Mouse (Mus musculus) heart, adult 2 months (tissue): ENCODE data around the gene Itgad. TPM values are rescaled to one million over a fixed set of nuclear protein-coding genes. Genes with fewer than 3 reads are reported as not detected.
A peak's percentile ranks its signal among the peaks of the same experiment; 100 is the strongest.

Experiments used
- DNase-seq, 2 experiments: peaks; one replicate each; pipeline ENCODE4 v3.0.0; 2021
- H3K27ac ChIP-seq: fragments of 200-600 bp; 2 replicates; pipeline ENCODE4 v1.8.1; 2022
- H3K27me3 ChIP-seq: fragments of 200-500 bp; 2 replicates; pipeline ENCODE4 v1.6.1; 2012; ENCODE audit warnings: mild to moderate bottlenecking, low read length, inconsistent platforms, mixed read lengths; ENCODE audit not compliant: control insufficient read depth, insufficient read depth
- H3K36me3 ChIP-seq: fragments of 200-500 bp; 2 replicates; pipeline ENCODE4 v1.6.1; 2012; ENCODE audit warnings: low read length, inconsistent platforms; ENCODE audit not compliant: control insufficient read depth, insufficient read depth
- H3K4me1 ChIP-seq: fragments of 200-500 bp; 2 replicates; pipeline ENCODE4 v1.6.1; 2011; ENCODE audit warnings: low read length; ENCODE audit not compliant: control insufficient read depth, insufficient read depth
- H3K4me3 ChIP-seq: fragments of 200-600 bp; 2 replicates; pipeline ENCODE4 v1.8.1; 2022
- H3K79me2 ChIP-seq: fragments of 200-500 bp; replicated peaks from 2 replicates; pipeline ENCODE4 v1.6.1; 2012; ENCODE audit warnings: mild to moderate bottlenecking, inconsistent platforms, low read length, moderate library complexity, mixed read lengths; ENCODE audit not compliant: control insufficient read depth, insufficient read depth
- H3K9ac ChIP-seq: fragments of 200-500 bp; 2 replicates; pipeline ENCODE4 v1.6.1; 2012; ENCODE audit warnings: low read depth, mild to moderate bottlenecking, control low read depth, inconsistent platforms, low read length, mixed read lengths
- CTCF ChIP-seq: fragments of 200-600 bp; IDR thresholded peaks from 2 replicates; pipeline ENCODE4 v1.8.1; 2022; ENCODE audit warnings: antibody characterized with exemption, mild to moderate bottlenecking, moderate library complexity
- EP300 ChIP-seq: fragments of 200-500 bp; IDR thresholded peaks from 2 replicates; pipeline ENCODE4 v1.6.1; 2011; ENCODE audit warnings: low read depth, low read length, control low read depth; ENCODE audit not compliant: insufficient read depth
- POLR2A ChIP-seq: fragments of 200-500 bp; IDR thresholded peaks from 2 replicates; pipeline ENCODE4 v1.6.1; 2011; ENCODE audit warnings: mild to moderate bottlenecking, low read depth, low read length, control low read depth; ENCODE audit not compliant: insufficient read depth
- WGBS: fragments of 180-500 bp; shearing (Covaris S2); methylation state at CpG from one replicate; pipeline ENCODE4 v1.1.7; 2018; 5-methylcytosine and 5-hydroxymethylcytosine counted together
- intact Hi-C: fragments of 180-260 bp; cut with DNase I; formaldehyde crosslinking; loops from one replicate; pipeline ENCODE4 v1.15.1; 2025
- long read RNA-seq: library from polyadenylated mRNA; stranded (forward); transcript quantifications from one replicate; pipeline ENCODE4 v2.0.0, GENCODE M21; 2021
- polyA plus RNA-seq: library from polyadenylated mRNA; depleted of rRNA; stranded (reverse); fragments of >200 nt; gene quantifications from 2 replicates; pipeline ENCODE4 v1.2.3, GENCODE M21; 2012; rRNA removed
- total RNA-seq, 2 experiments: library from RNA; stranded (reverse); gene quantifications; 2 replicates each; pipeline ENCODE4 v1.2.3; 2021

The Itgad gene
- under 1 TPM in 1 of 2 experiments, not detected in 1; 0.39 TPM for total RNA-seq
- 0.21 TPM in 1 of 2 replicates, not detected in the other for polyA plus RNA-seq
- long read RNA-seq, partial matches to known transcripts: 0 of 1 reads
- long read RNA-seq, other reads (novel, unspliced or antisense): 1 of 1 reads

- H3K4me1 ChIP-seq: no peaks in the 10 kb centered on the region
- WGBS: 91% methylated on average over 21 of the region's 21 CpGs
- no peaks in the 10 kb centered on the region for H3K79me2 ChIP-seq
- no peak for DNase-seq
- peak within 1 kb of the TSS; percentile 9; the same call in 1 of the 2 replicates for H3K27ac ChIP-seq
- H3K27me3 ChIP-seq: no peaks in the 10 kb centered on the region
- H3K4me3 ChIP-seq: no peak within 1 kb of the TSS
- intact Hi-C loops: no loop called here
- no peaks in the 10 kb centered on the region for H3K36me3 ChIP-seq
- TF ChIP-seq EP300: no peak
- no peak for TF ChIP-seq POLR2A
- no peak for TF ChIP-seq CTCF
- no peak within 1 kb of the TSS for H3K9ac ChIP-seq
These were observed at the start of gene Itgad for GRCm38 (mm10) chr7:128154076-128154475. Itgad (plus strand) TSS chr7:128154376.

- Histone ChIP-seq H3K79me2 (no peaks in the 10 kb centered on the region), H3K9ac (no peak overlapping the region), H3K4me3 (no peak overlapping the region), H3K27ac (no peak overlapping the region), H3K36me3 (no peaks in the 10 kb centered on the region), H3K4me1 (no peaks in the 10 kb centered on the region), H3K27me3 (no peaks in the 10 kb centered on the region)
- 42% methylated on average over 4 of the region's 4 CpGs for WGBS
- TF ChIP-seq POLR2A (no peak), EP300 (no peak), CTCF (peak; percentile 36)
- DNase-seq: no peak
- intact Hi-C loops: no loop called here
These were observed 48.9 kb upstream of the Itgad start for GRCm38 (mm10) chr7:128105246-128105645.

- no peaks in the 10 kb centered on the region for H3K79me2 ChIP-seq
- 85% methylated on average over 7 of the region's 7 CpGs for WGBS
- H3K9ac ChIP-seq: no peak overlapping the region
- intact Hi-C loops: no loop called here
- no peak overlapping the region for H3K27ac ChIP-seq
- H3K27me3 ChIP-seq: no peaks in the 10 kb centered on the region
- no peak overlapping the region for H3K4me3 ChIP-seq
- no peaks in the 10 kb centered on the region for H3K4me1 ChIP-seq
- DNase-seq: no peak
- TF ChIP-seq CTCF (no peak), EP300 (no peak), POLR2A (no peak)
- H3K36me3 ChIP-seq: no peaks in the 10 kb centered on the region
These were observed 46.7 kb upstream of the Itgad start for GRCm38 (mm10) chr7:128107462-128107861.

- Histone ChIP-seq H3K27me3 (no peaks in the 10 kb centered on the region), H3K4me1 (no peaks in the 10 kb centered on the region), H3K36me3 (no peaks in the 10 kb centered on the region), H3K4me3 (no peak overlapping the region), H3K9ac (no peak overlapping the region), H3K27ac (no peak overlapping the region), H3K79me2 (no peaks in the 10 kb centered on the region)
- TF ChIP-seq EP300 (no peak), POLR2A (no peak), CTCF (no peak)
- WGBS: 56% methylated on average over 2 of the region's 2 CpGs
- intact Hi-C loops: no loop called here
- no peak for DNase-seq
These were observed 43.9 kb upstream of the Itgad start for GRCm38 (mm10) chr7:128110314-128110713.

GRCm38 (mm10) chr7:128112131-128112530 lies 42.0 kb upstream of the Itgad start:
- H3K36me3 ChIP-seq: no peaks in the 10 kb centered on the region
- H3K4me1 ChIP-seq: no peaks in the 10 kb centered on the region
- no peak overlapping the region for H3K9ac ChIP-seq
- no peak for DNase-seq
- WGBS: 89% methylated on average over 11 of the region's 11 CpGs
- no peak overlapping the region for H3K4me3 ChIP-seq
- no peak overlapping the region for H3K27ac ChIP-seq
- H3K79me2 ChIP-seq: no peaks in the 10 kb centered on the region
- TF ChIP-seq POLR2A (no peak), CTCF (no peak), EP300 (no peak)
- intact Hi-C loops: no loop called here
- H3K27me3 ChIP-seq: no peaks in the 10 kb centered on the region

- Histone ChIP-seq H3K36me3 (no peaks in the 10 kb centered on the region), H3K27ac (no peak overlapping the region), H3K27me3 (no peaks in the 10 kb centered on the region), H3K4me3 (no peak overlapping the region), H3K79me2 (no peaks in the 10 kb centered on the region), H3K9ac (no peak overlapping the region), H3K4me1 (no peaks in the 10 kb centered on the region)
- TF ChIP-seq EP300: no peak
- no peak for TF ChIP-seq POLR2A
- TF ChIP-seq CTCF: no peak
- no peak for DNase-seq
- WGBS: 90% methylated on average over 11 of the region's 11 CpGs
- intact Hi-C loops: no loop called here
These were observed 39.6 kb upstream of the Itgad start for GRCm38 (mm10) chr7:128114371-128115105.
